Mouse (Mus musculus): ENCODE results near the gene Cacna2d2.

Gene Cacna2d2

DNA sequence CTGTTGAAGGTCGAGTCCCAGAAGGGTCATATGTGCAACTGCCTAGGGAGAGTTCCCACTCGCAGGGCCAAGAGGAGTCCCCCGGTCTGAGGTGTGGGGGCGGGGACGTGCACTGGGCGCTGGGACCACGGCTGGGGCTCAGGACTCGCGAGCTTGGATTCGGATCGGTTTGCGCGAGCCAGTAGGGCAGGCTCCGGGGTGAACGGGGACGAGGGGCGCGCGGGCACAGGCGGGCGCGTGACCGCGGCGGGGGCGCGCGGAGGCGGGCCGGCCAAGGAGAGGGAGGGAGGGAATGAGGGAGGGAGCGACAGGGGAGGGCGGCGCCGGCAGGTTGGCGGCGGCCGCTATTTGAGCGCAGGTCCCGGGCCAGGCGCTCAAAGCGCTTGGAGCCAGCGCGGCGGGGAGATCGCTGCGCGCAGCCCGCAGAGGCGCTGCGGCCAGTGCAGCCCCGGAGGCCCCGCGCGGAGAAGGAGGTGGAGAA, at the start of gene Cacna2d2:
Gene Cacna2d2, plus strand, starts transcription at position 122 of the 481 bp plus-strand sequence.
- DNase-seq (ENCODE audit: low spot score in 2 of 2) = peak; percentile 41 to 44

DNA sequence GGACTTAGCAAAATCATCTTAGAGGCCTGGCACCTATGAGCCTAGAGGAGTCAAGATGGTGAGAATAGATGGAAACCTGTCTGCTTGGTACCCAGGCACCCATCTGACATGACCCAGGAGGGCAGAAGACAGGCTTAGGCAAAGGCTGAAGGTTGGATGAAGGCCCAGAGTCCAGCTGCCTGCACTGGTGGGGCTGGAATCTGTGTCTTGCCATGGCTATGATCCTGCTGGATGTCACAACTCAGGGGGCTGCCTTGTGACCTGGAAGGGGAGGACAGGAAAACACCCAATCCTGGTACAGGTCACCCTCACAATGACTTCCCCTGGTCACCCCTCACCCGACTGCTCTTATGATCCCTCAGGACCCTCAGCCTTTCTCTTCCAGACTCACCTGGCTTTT, 44.6 kb upstream of the Cacna2d2 start:
- no peak for DNase-seq (ENCODE audit: low spot score in 2 of 2)

DNA sequence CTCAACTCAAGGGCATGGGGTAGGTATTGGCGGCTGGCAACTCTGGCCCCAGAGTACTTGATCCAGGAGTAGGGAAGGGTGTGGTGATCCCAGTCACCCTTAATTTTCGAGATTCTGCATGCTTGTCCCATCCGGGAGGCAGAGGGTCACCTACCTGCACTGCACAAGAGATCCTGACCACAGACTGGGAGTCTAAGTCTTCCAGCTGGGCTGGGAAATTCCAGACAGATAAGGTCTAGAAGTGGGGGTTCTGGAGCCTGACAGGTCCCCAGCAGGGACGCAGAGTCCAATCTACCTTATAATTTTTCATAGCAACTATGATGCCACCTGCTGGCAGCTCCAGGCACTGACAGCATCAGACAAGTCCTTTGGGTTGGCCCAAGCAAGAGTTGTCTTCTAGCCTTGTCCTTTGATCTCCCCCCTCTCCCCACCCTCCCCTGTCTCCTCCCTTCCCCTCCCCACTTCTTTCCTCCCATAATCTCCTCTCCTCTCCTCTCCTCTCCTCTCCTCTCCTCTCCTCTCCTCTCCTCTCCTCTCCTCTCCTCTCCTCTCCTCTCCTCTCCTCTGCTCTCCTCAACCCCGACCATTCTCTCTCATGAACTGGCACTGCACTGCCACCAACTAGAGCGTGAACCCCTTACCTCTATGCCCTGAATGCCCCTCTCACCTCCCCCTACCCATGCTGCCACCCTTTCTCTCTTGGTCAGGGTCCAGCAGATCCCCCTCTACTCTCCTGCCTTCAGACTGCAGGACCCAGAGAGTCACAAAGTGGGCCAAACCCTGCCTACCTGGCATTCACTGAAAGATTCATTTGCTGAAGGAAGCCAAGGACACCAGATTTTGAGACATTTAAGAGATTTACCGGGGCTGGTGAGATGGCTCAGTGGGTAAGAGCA, 43.3 kb upstream of the Cacna2d2 start:
- DNase-seq (ENCODE audit: low spot score in 2 of 2) = peak in 1 of 2 experiments; percentile 37

DNA sequence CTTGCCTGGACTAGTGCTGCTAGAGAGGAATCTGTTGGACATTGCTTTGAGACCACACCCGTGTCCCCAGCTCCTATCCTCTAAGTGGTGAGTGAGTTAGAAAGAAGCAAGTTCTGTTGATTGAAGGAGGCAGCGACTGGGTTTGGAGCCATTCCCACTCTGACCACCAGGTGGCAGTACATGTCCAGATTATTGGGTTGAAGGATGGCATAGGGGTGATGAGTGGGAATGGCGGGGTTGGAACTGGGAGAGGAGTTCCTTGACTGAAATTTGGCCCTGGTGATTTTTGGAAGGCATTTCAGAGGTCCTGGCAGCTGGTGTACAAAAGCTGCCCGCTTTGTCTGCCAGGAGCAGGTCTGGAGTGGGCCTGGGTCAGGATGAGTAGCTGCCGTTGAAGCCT, 41.8 kb upstream of the Cacna2d2 start:
- peak; percentile 36 to 77 for DNase-seq (ENCODE audit: low spot score in 2 of 2)

DNA sequence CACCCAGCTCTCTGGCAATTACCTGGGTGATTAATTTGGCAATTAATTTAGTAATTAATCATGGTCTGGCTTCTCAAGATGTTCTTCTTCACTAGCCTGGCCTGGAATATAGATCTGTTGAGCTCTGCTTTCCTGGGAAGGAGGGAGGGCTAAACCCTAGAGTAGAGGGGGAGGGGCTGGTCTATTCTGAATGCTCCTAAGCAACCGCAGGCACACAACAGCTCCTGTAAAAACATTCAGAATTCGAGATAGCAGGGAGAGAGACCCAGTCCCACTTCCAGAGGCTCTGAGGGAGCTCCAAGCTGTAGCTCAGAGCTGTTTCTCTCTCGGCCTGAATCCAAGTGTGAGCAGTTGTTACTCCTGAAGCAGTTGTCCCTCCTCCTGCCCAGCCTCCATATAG, 38.4 kb upstream of the Cacna2d2 start:
- DNase-seq (ENCODE audit: low spot score in 2 of 2) = no peak

DNA sequence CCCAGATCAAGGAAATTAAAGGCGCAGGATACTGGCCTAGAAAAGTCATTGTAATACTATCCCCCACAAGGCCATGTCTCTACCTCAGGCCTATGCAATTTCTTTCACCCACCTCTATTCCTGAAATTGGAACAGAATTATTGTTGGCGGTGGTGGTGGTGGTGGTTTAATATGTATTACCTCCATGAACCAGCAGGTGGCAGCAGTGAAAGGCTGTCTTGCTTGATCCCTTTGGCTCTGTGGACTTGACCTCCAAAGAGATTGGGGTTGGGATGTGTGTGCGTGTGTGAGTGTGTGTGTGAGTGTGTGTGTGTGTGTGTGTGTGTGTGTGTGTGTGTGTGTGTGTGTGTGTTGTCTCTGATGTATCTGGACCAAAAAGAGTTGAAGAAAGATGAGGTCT, 32.8 kb upstream of the Cacna2d2 start:
- peak; percentile 10 to 26 for DNase-seq (ENCODE audit: low spot score in 2 of 2)

DNA sequence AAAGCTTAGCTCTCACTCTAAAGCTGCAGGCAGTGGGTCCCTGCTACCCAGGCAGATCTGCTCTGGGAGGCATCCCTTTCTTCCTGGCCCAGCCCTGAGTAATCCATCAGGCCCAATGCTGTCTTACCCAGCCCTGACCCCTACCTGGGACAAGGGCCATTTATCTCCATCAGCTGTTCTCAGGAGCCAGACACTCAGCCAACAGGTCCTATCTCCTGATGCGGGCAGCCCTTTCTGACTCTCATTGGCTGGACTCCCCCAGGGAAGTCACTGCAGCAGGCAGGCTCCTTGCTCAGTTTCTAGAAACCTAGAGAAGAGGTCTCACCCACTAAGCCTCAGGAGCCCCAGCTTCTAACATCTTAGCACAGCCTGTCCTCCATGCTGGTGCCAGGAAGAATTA, 31.1 kb upstream of the Cacna2d2 start:
- no peak for DNase-seq (ENCODE audit: low spot score in 2 of 2)

DNA sequence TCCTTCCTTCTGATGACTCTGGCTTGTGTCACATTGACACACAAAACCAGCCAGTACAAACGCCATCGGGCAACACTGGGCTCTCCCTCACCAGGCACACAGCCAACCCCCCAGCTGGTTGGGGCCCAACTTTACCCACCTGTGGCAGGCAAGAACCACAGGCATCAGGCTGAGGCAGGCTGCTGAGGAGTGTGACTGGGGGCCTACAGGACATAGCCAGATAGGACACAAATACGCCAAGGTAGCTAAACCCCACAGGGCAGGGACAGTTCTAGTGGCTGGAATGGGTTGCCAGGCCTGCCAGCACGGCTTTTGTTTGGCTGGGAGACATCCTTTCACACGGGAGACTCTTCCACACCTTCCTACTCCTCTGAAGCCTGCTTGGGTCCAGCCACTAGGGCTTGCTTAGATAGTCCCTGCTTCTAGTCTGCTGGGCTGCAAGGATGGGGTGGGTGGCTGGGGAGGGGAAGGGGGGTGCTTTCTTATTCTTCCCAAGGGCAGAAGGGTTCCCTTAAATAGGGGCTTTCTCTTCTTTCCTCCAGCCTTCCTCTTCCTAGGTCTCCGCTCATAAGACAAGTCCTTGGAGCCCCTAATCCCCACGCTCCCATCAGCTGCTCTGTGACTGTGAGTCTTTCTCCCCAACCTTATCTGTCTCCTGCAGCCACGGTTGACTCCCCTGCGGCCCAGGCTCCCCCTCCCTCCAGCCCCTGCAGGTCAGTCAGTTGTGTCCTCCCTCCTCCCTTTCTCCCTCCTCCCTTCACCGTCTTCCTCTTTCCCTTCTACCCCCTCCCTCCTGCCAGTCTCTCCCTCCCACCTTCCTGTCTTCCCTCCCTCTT, 29.9 kb upstream of the Cacna2d2 start:
- DNase-seq (ENCODE audit: low spot score in 2 of 2) = no peak

DNA sequence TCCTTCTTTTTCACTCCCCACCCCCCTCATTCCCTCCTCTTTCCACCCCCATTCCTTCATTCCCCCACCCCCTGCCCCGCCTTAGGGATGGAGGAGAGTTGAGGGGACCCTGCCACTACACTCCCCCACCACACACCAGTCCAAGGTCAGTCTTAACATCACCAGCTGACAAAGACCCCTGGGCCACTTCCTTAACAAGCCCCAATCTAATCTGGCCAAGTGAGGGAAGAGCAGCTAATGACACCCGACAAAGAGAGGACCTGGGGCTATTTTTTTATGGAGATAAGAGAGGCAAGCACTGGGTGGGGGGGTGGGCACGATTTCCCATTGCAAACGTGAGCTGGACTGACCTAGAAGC, 29.3 kb upstream of the Cacna2d2 start:
- DNase-seq (ENCODE audit: low spot score in 2 of 2) = no peak

DNA sequence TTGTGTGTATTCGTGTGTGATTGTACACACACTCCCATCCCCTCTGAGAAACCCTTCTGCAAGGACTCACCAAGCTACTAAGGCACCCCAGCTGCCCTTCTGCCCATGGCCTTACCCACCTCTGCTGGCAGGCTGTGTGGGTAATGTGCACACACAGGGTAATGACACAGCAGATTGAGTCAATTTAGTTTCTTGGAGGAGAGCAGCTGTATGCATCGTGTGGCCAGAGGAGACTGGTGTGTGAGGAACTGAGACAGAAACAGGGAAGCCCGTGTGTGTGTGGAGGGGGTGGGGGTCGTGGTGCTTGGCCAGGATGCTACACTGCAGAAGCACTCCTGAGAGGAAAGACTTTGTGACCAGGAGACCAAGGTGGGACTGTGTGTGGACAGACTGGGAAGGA, 27.0 kb upstream of the Cacna2d2 start:
- DNase-seq (ENCODE audit: low spot score in 2 of 2) = no peak

DNA sequence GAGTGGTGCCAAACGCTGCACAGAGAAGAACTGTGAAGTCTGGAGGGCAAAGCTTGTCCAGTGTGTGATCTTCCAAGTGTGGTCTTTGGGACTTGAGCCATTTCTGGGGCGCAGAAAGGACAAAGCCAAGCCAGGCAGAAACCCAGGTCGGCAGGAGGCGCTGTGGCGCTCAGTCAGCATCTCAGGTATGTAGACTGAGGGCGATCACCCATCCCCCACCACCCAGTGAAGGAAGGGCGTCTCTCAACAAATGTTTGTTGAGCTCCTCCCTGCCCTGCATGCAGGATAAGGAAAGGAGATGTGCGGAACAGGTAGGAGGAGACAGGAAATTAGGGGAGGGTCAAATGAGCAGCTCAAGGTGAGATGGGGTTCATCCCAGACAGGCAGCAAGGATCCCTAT, 24.8 kb upstream of the Cacna2d2 start:
- DNase-seq (ENCODE audit: low spot score in 2 of 2) = peak in 1 of 2 experiments; percentile 25

DNA sequence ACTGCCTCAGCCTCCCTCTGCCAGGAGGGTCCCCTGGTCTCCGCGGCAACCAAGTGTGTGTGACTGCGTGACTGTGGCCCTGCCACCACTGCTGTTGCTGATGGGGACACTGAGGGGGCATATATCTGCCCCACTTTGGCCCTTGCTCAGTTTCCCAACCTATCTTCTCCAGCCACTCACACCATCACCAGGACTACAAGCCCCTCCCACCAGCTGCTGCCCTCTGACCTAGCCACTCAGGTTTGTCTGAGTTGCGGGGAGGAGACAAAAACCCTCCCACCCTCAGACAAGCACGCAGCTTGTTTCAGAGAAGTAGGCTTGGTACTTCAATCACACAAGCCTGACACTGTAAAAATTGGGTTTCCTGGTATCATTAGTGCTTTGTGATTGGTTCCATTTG, 24.0 kb upstream of the Cacna2d2 start:
- DNase-seq (ENCODE audit: low spot score in 2 of 2) = no peak

DNA sequence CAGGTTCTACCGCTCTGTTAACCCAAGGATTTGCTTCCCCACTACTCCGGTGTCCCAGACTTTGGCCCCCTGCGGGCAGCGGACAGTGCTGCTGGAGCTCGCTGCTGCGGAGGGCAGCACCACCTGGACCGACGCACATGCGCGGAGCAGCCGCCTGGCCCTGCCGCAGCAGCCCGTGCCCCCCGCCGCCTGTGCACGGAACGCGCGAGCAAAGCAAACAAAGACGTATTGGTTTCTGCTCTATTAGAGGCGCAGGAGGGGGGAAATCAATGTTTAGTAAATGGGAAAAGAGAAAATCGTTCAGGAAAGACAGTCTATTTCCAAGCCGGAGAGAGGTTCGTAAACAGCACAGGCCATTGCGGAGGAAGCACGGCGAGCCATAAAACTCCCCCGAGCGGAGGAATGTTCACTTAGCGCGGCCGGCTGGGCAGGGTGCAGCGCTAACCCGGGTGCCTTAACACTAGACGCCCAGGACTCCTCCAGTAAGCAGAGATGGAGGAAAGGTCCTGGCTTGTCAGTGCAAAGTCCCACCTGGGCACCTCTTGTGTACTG, 21.4 kb upstream of the Cacna2d2 start:
- DNase-seq (ENCODE audit: low spot score in 2 of 2) = no peak

DNA sequence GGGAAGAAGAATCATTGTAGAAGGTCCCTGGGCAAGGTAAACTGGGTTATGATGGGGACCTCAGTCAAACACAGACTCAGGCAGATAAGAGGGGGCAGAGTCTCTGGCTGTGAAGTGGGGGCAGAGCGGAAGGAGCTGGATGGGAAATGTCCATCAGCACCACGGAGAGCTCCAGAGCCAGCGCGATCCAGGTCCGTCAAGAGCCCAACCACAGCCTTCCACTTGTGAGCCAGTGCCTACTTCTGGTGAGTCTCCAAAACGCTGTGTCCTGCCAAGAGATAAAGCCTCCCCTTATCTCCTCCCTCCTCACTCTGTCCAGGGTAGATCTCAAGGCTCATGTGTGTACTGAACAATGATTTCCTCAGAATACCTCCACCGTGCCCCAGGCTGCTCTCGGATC, 17.7 kb upstream of the Cacna2d2 start:
- DNase-seq (ENCODE audit: low spot score in 2 of 2) = no peak

DNA sequence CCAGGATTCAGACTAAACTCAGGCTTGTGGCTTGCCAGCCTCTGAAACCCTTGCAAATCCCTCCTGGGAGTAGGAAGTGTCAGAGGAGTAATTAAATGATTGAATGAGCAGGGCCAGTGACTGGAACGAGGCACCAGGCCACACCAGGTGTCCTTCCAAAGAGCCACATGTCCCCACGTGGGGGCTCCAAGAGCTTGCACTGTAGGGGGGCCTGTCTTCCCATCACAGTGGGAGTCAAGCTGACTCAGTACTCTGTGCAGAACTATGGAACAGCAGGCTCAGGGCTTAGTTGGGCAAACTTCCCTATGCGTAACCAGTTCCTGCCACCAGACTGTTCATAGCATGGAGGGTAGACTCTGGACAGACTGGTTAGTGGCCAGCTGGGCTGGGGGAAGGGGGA, 15.0 kb upstream of the Cacna2d2 start:
- no peak for DNase-seq (ENCODE audit: low spot score in 2 of 2)

DNA sequence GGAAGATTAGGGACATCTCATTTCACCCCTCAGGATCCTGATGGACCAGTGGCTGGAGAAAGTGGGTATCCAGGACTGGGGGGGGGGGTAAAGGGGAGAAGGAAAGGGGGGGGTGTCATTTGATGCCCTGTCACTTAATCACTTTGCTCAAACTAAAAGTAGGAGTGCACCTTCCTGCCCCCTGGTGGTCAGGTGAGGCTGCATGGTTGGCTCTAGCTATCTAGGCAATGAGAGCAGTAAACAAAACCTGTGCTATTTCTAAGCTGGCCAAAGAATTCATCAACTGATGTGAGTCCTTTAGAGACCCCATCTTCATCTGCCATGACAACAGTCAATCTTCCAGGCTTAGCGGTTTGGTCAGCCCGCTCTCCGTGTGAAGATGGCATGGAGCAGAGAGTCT, 12.7 kb upstream of the Cacna2d2 start:
- DNase-seq (ENCODE audit: low spot score in 2 of 2) = no peak

DNA sequence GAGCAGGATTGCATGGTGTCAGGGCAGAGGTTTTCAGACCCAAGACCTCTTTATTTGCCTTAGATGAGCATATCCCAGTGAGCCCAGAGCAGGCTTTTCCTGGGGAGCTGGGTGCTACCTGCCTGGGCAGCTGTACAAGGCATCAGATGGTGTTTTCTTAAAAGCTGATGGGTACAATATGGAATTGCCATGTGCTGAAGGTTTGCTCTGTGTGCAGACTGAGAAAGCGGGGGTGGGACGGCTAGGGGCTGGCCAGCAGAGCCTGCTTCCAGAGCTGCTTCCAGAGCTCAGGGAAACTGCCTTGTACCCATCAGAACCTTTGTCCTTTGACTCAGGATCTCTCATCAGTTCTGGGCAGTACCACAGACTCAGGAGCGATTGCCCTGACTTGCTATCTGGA, 11.7 kb upstream of the Cacna2d2 start:
- no peak for DNase-seq (ENCODE audit: low spot score in 2 of 2)

DNA sequence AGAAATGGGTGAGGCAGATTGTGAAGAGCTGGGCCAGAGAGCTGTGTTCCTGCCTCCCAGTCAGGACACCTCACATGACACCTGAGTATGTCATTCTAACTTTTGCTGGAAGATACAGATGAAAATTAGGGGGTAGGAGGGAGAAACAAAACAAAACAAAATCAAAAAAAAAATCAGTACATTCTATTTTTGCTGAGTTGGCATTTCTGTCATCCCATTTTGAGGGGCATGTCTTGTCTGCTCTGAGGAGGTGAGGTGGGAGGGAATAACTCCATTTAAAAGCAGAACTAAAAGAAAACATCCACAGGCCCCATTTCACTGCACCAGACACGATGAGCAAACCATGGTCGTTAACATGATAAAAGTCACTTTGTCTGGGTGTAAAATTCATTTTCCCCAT, 11.1 kb upstream of the Cacna2d2 start:
- DNase-seq (ENCODE audit: low spot score in 2 of 2) = no peak

DNA sequence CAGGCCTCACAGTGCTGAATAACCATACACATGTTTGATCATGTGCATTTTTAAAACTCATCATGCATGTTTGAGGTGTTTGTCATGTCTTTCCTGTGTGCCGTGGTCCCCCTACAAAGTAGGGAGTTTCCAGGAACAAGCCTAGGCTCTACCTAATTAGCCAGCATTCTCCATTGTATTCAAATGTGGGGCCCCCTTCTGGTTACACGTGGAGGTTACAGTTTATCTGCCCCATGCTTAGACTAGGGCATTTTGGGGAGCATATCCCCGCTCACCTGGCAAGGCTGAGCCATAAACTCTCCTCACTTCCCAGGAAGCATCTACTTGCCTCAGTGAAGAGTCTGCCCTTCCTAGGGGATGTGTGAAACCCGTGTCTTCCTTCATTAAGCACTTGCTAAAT, 3.0 kb upstream of the Cacna2d2 start:
- DNase-seq (ENCODE audit: low spot score in 2 of 2) = no peak

DNA sequence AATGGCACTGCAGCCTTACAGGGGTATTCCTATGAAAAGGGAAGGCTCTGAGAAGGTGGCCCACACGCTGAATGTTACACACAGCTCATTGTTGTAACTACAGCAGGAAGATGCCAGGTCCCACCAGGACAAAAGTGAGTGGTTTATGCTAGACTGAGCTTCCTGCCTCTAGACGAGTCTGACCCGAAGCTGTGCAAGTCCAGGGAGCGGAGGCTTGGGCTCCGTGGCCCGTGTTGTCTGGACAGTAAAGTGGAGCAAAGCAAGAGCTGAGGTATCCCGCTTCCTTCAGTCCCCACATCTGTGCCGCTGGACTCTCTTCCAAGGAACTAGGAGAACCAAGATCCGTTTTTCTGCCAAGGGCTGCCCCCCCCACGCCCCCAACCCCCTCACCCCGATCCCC, 444 bp upstream of the Cacna2d2 start:
- DNase-seq (ENCODE audit: low spot score in 2 of 2) = no peak

DNA sequence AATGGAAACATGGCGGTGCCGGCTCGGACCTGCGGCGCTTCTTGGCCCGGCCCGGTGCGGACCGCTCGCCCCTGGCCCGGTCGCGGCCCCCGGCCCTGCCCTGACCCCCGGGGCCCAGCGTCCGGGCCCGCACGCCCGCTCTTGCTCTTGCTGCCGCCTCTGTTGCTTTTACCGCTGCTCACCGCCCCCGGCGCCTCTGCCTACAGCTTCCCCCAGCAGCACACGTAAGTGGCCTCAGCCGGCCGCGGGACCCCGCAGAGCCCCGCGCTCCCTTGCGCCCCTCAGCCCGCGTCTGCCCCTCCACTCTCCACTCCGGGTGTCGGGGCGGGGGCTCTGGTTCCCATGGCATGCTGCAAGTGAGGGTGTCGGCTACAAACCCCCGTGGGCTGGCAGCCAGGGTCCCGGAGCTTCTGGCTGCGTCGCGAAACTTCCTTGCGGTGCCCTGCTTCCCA, 674 bp downstream of the Cacna2d2 start:
- DNase-seq (ENCODE audit: low spot score in 2 of 2) = no peak

DNA sequence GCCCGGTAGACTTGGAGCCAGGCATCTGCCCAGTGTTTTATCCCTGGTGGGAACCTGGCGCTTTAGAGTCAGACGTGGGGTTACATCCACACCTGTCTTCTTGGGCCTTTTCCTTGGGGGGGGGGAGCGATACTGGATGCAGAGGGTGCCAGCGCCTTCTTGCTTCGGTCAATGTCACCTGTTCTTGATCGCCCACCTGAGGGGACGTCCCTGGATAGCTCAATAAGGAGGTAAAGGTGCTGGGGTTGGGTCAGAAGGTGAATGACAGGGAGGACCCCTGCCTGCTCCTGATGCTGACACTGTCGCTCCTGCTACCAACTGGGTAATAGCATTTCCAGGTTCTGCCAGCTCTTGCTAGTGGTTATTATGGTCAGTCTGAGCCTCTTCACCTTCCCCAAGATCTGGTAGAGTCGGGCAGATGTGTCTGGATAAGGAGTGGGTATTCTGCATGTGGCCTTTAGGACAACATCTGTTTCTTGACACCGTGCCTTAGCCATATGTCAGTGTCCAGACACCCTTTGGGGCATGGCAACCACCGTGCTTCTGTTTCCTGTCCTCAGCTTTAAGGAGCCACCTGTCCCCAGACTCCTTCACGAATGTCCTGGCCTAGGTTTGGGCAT, 1.4 kb downstream of the Cacna2d2 start:
- no peak for DNase-seq (ENCODE audit: low spot score in 2 of 2)

Measured in urinary bladder, adult 18-20 months (tissue).